Mouse (Mus musculus) limb, embryonic 15.5 days (tissue): ENCODE measurements at regions not wholly inside any gene's neighbourhood (a gene's known extent, or its start where the extent isn't known, plus 50 kb on each side); places are given as distances from the start of the nearest gene placed in this dataset.
"Not testable (repeated sequence)": the region's sequence is repeated elsewhere in the genome, so short reads cannot be mapped to it uniquely, and the experiment has no call there.

Experiments used
- ATAC-seq: fragments of 200-750 bp; cut with Nextera tagmentation; 2 replicates; pipeline ENCODE4 v1.8.0; 2017; ENCODE audit warnings: low read depth, moderate TSS enrichment; ENCODE audit not compliant: insufficient number of reproducible peaks, low FRiP score, low TSS enrichment
- H3K27ac ChIP-seq: fragments of 300-500 bp; sonication (generic); 2 replicates; pipeline ENCODE4 v1.5.1; 2015; ENCODE audit warnings: moderate library complexity, mild to moderate bottlenecking, inconsistent platforms
- H3K27me3 ChIP-seq: fragments of 300-500 bp; sonication (generic); 2 replicates; pipeline ENCODE4 v1.6.1; 2015; ENCODE audit warnings: inconsistent platforms
- H3K36me3 ChIP-seq: fragments of 300-500 bp; sonication (generic); 2 replicates; pipeline ENCODE4 v1.6.1; 2015; ENCODE audit warnings: inconsistent platforms
- H3K4me1 ChIP-seq: fragments of 300-500 bp; sonication (generic); 2 replicates; pipeline ENCODE4 v1.6.1; 2015; ENCODE audit warnings: inconsistent platforms
- H3K4me2 ChIP-seq: fragments of 300-500 bp; sonication (generic); 2 replicates; pipeline ENCODE4 v1.6.1; 2015; ENCODE audit warnings: mild to moderate bottlenecking, inconsistent platforms
- H3K4me3 ChIP-seq: fragments of 300-500 bp; sonication (generic); 2 replicates; pipeline ENCODE4 v1.5.1; 2015; ENCODE audit warnings: mild to moderate bottlenecking, inconsistent platforms
- H3K9ac ChIP-seq: fragments of 300-500 bp; sonication (generic); 2 replicates; pipeline ENCODE4 v1.6.1; 2015; ENCODE audit warnings: inconsistent platforms
- H3K9me3 ChIP-seq: fragments of 300-500 bp; sonication (generic); 2 replicates; pipeline ENCODE4 v1.6.1; 2016; ENCODE audit warnings: inconsistent platforms
- whole genome bisulfite sequencing: fragments of 180-500 bp; shearing (Covaris S2); methylation state at CpG from one replicate; pipeline ENCODE4 v1.1.7; 2015; 5-methylcytosine and 5-hydroxymethylcytosine counted together

GRCm38 (mm10) chr11:113148198-113148537, 366.1 kb downstream of the Sox9 start:
- no peak for ATAC-seq
- 71% methylated on average over 9 of the region's 9 CpGs for WGBS
- H3K36me3 ChIP-seq, result no peaks in the 10 kb centered on the region
- H3K4me3 ChIP-seq, result no peak overlapping the region
- H3K4me2 ChIP-seq, result 0 out of 2 replicates have a peak overlapping the region, but pooled peaks have one; percentile 17
- H3K27ac ChIP-seq, result peak overlapping the region; percentile 63
- H3K9me3 ChIP-seq, result no peaks in the 10 kb centered on the region
- peaks cover 39% of the 10 kb centered on the region for H3K4me1 ChIP-seq
- no peaks in the 10 kb centered on the region for H3K27me3 ChIP-seq
- H3K9ac ChIP-seq, result no peak overlapping the region

- Histone ChIP-seq H3K9ac (no peak overlapping the region), H3K4me3 (no peak overlapping the region), H3K9me3 (no peaks in the 10 kb centered on the region), H3K27me3 (no peaks in the 10 kb centered on the region), H3K27ac (no peak overlapping the region), H3K4me1 (peaks cover 10% of the 10 kb centered on the region; the same call in 1 of the 2 replicates), H3K4me2 (no peak overlapping the region), H3K36me3 (no peaks in the 10 kb centered on the region)
- 97% methylated on average over 6 of the region's 6 CpGs for WGBS
- no peak for ATAC-seq
Measured at GRCm38 (mm10) chr11:113155515-113155914, 373.5 kb downstream of the Sox9 start.

GRCm38 (mm10) chr11:113163941-113164340, 381.9 kb downstream of the Sox9 start:
- Histone ChIP-seq H3K27me3 (peaks cover 10% of the 10 kb centered on the region; the same call in 1 of the 2 replicates), H3K4me3 (no peak overlapping the region), H3K4me1 (peaks cover 35% of the 10 kb centered on the region), H3K9me3 (no peaks in the 10 kb centered on the region), H3K4me2 (no peak overlapping the region), H3K36me3 (no peaks in the 10 kb centered on the region), H3K9ac (no peak overlapping the region), H3K27ac (no peak overlapping the region)
- WGBS, result 50% methylated on average over 3 of the region's 3 CpGs
- ATAC-seq, result no peak

- H3K4me3 ChIP-seq, result no peak overlapping the region
- ATAC-seq, result no peak
- no peaks in the 10 kb centered on the region for H3K36me3 ChIP-seq
- no peak overlapping the region for H3K9ac ChIP-seq
- H3K27me3 ChIP-seq, result peaks cover 10% of the 10 kb centered on the region; the same call in 1 of the 2 replicates
- no peak overlapping the region for H3K27ac ChIP-seq
- 36% methylated on average over 10 of the region's 10 CpGs for WGBS
- H3K4me1 ChIP-seq, result peaks cover 35% of the 10 kb centered on the region
- H3K4me2 ChIP-seq, result peak overlapping the region; percentile 65
- no peaks in the 10 kb centered on the region for H3K9me3 ChIP-seq
Measured at GRCm38 (mm10) chr11:113164510-113164909, 382.5 kb downstream of the Sox9 start.

GRCm38 (mm10) chr11:113165069-113165795, 383.2 kb downstream of the Sox9 start:
- ATAC-seq, result no peak
- Histone ChIP-seq H3K4me1 (peaks cover 36% of the 10 kb centered on the region), H3K9ac (0 out of 2 replicates have a peak overlapping the region, but pooled peaks have one; percentile 23), H3K27ac (0 out of 2 replicates have a peak overlapping the region, but pooled peaks have one; percentile 54), H3K4me2 (peak overlapping the region; percentile 65), H3K36me3 (no peaks in the 10 kb centered on the region), H3K4me3 (peak overlapping the region; percentile 36), H3K27me3 (peaks cover 10% of the 10 kb centered on the region; the same call in 1 of the 2 replicates), H3K9me3 (no peaks in the 10 kb centered on the region)
- 4% methylated on average over 23 of the region's 23 CpGs for WGBS

GRCm38 (mm10) chr11:113166517-113166916, 384.5 kb downstream of the Sox9 start:
- no peaks in the 10 kb centered on the region for H3K36me3 ChIP-seq
- peaks cover 10% of the 10 kb centered on the region; the same call in 1 of the 2 replicates for H3K27me3 ChIP-seq
- no peak overlapping the region for H3K9ac ChIP-seq
- no peak overlapping the region for H3K4me3 ChIP-seq
- H3K9me3 ChIP-seq, result no peaks in the 10 kb centered on the region
- H3K4me1 ChIP-seq, result peaks cover 43% of the 10 kb centered on the region
- 66% methylated on average over 4 of the region's 4 CpGs for WGBS
- H3K4me2 ChIP-seq, result no peak overlapping the region
- no peak overlapping the region for H3K27ac ChIP-seq
- no peak for ATAC-seq

GRCm38 (mm10) chr11:113172497-113173140, 390.6 kb downstream of the Sox9 start:
- Histone ChIP-seq H3K27me3 (no peaks in the 10 kb centered on the region), H3K4me2 (peak overlapping the region; percentile 52), H3K9me3 (no peaks in the 10 kb centered on the region), H3K27ac (peak overlapping the region; percentile 89), H3K4me1 (peaks cover 24% of the 10 kb centered on the region), H3K36me3 (no peaks in the 10 kb centered on the region), H3K4me3 (peak overlapping the region; percentile 47), H3K9ac (peak overlapping the region; percentile 17; the same call in 1 of the 2 replicates)
- WGBS, result 24% methylated on average over 16 of the region's 16 CpGs
- ATAC-seq, result peak; percentile 13; the same call in 1 of the 2 replicates

- 18% methylated on average over 12 of the region's 12 CpGs for WGBS
- not testable (repeated sequence) for ATAC-seq, H3K36me3 ChIP-seq, H3K27me3 ChIP-seq, H3K9ac ChIP-seq, H3K9me3 ChIP-seq
- Histone ChIP-seq H3K4me2 (peak overlapping the region; percentile 30; the same call in 1 of the 2 replicates), H3K4me1 (peaks cover 24% of the 10 kb centered on the region), H3K4me3 (peak overlapping the region; percentile 29), H3K27ac (peak overlapping the region; percentile 63; the same call in 1 of the 2 replicates)
Measured at GRCm38 (mm10) chr11:113173317-113173716, 391.3 kb downstream of the Sox9 start.

- Histone ChIP-seq H3K9ac (no peak overlapping the region), H3K4me2 (no peak overlapping the region), H3K27me3 (no peaks in the 10 kb centered on the region), H3K4me1 (peaks cover 24% of the 10 kb centered on the region), H3K9me3 (no peaks in the 10 kb centered on the region), H3K36me3 (no peaks in the 10 kb centered on the region), H3K4me3 (no peak overlapping the region), H3K27ac (peak overlapping the region; percentile 18; the same call in 1 of the 2 replicates)
- WGBS, result 81% methylated on average over 5 of the region's 5 CpGs
- ATAC-seq, result no peak
Measured at GRCm38 (mm10) chr11:113174011-113174507, 392.0 kb downstream of the Sox9 start.

- H3K27me3 ChIP-seq, result no peaks in the 10 kb centered on the region
- WGBS, result 31% methylated on average over 6 of the region's 6 CpGs
- ATAC-seq, result no peak
Measured at GRCm38 (mm10) chr11:113175323-113175722, 393.3 kb downstream of the Sox9 start.

GRCm38 (mm10) chr11:113176183-113176582, 394.2 kb downstream of the Sox9 start:
- no peaks in the 10 kb centered on the region for H3K9me3 ChIP-seq
- 20% methylated on average over 7 of the region's 7 CpGs for WGBS
- peaks cover 17% of the 10 kb centered on the region for H3K4me1 ChIP-seq
- no peak overlapping the region for H3K4me2 ChIP-seq
- no peak overlapping the region for H3K27ac ChIP-seq
- no peaks in the 10 kb centered on the region for H3K36me3 ChIP-seq
- ATAC-seq, result no peak
- no peak overlapping the region for H3K4me3 ChIP-seq
- no peak overlapping the region for H3K9ac ChIP-seq
- no peaks in the 10 kb centered on the region for H3K27me3 ChIP-seq

More at GRCm38 (mm10) chr11:113175323-113175722, 393.3 kb downstream of the Sox9 start:
- peaks cover 18% of the 10 kb centered on the region for H3K4me1 ChIP-seq
- no peak overlapping the region for H3K9ac ChIP-seq
- no peaks in the 10 kb centered on the region for H3K9me3 ChIP-seq
- no peak overlapping the region for H3K27ac ChIP-seq
- no peak overlapping the region for H3K4me2 ChIP-seq
- H3K4me3 ChIP-seq, result no peak overlapping the region
- no peaks in the 10 kb centered on the region for H3K36me3 ChIP-seq

- 81% methylated on average over 7 of the region's 7 CpGs for WGBS
- Histone ChIP-seq H3K4me2 (no peak overlapping the region), H3K9me3 (no peaks in the 10 kb centered on the region), H3K27me3 (no peaks in the 10 kb centered on the region), H3K9ac (no peak overlapping the region), H3K36me3 (no peaks in the 10 kb centered on the region), H3K4me1 (peaks cover 19% of the 10 kb centered on the region), H3K4me3 (no peak overlapping the region), H3K27ac (no peak overlapping the region)
- no peak for ATAC-seq
Measured at GRCm38 (mm10) chr11:113178375-113178774, 396.4 kb downstream of the Sox9 start.
